Mouse (Mus musculus) CH12.LX (cell line): ENCODE data around the gene Ano10. TPM values are rescaled to one million over a fixed set of nuclear protein-coding genes. Genes with fewer than 3 reads are reported as not detected.
A peak's percentile ranks its signal among the peaks of the same experiment; 100 is the strongest.

Source experiments
- DNase-seq: peaks from one replicate; pipeline ENCODE4 v3.0.0-alpha.2; 2013; ENCODE audit errors: extremely low read depth
- H3K27ac ChIP-seq: 2 replicates; pipeline ENCODE4 v1.5.1; 2012; ENCODE audit warnings: low read depth, mild to moderate bottlenecking, control low read depth, moderate library complexity; ENCODE audit not compliant: insufficient read depth
- H3K27me3 ChIP-seq: replicated peaks from 2 replicates; pipeline ENCODE3; 2012; ENCODE audit warnings: inconsistent platforms
- H3K36me3 ChIP-seq, 2 experiments: replicated peaks in 1 of 2; 2 replicates each; pipeline versions ENCODE3 to v1.6.1; 2012; ENCODE audit warnings: inconsistent platforms in 1 of 2, low read length in 1 of 2, mild to moderate bottlenecking in 1 of 2, mixed read lengths in 1 of 2, moderate library complexity in 1 of 2; ENCODE audit not compliant: control insufficient read depth in 1 of 2, insufficient read depth in 1 of 2
- H3K4me1 ChIP-seq, 2 experiments: 2 replicates each; pipeline ENCODE4 v1.6.1; 2012; ENCODE audit warnings: inconsistent platforms in 1 of 2, moderate library complexity in 1 of 2; ENCODE audit not compliant: insufficient read depth in 2 of 2, control insufficient read depth in 1 of 2
- H3K4me2 ChIP-seq: 2 replicates; pipeline ENCODE4 v1.6.1; 2012; ENCODE audit warnings: low read depth, mild to moderate bottlenecking, control low read depth; ENCODE audit not compliant: poor library complexity, insufficient read depth, severe bottlenecking
- H3K4me3 ChIP-seq, 3 experiments: fragments of 150-350 bp in 1 of 3; sonication (generic) in 1 of 3; replicated peaks in 1 of 3; 2 replicates each; pipeline versions ENCODE3 to v1.5.1; 2011 to 2012; ENCODE audit warnings: low read depth in 2 of 3, low read length in 2 of 3, mild to moderate bottlenecking in 2 of 3, moderate library complexity in 2 of 3, control low read depth in 1 of 3, improper control_type of control experiment in 1 of 3, inconsistent platforms in 1 of 3, mixed read lengths in 1 of 3; ENCODE audit not compliant: poor library complexity in 1 of 3
- H3K79me2 ChIP-seq: replicated peaks from 2 replicates; pipeline ENCODE4 v1.6.1; 2012; ENCODE audit warnings: mild to moderate bottlenecking, moderate library complexity; ENCODE audit not compliant: control insufficient read depth, poor library complexity, insufficient read depth, severe bottlenecking; ENCODE audit errors: extremely low read depth
- H3K9ac ChIP-seq: 2 replicates; pipeline ENCODE4 v1.6.1; 2012; ENCODE audit warnings: low read depth, mild to moderate bottlenecking, control low read depth, moderate library complexity; ENCODE audit not compliant: insufficient read depth
- H3K9me3 ChIP-seq: replicated peaks from 2 replicates; pipeline ENCODE3; 2012; ENCODE audit warnings: low read length, inconsistent platforms, mixed read lengths
- CHD1 ChIP-seq: IDR thresholded peaks from 2 replicates; pipeline ENCODE4 v1.6.1; 2012; ENCODE audit warnings: low read depth, low read length, improper control_type of control experiment, inconsistent platforms
- CHD2 ChIP-seq: IDR thresholded peaks from 2 replicates; pipeline ENCODE4 v1.6.1; 2011; ENCODE audit warnings: low read length, improper control_type of control experiment
- CTCF ChIP-seq, 2 experiments: IDR thresholded peaks in 1 of 2; conservative IDR thresholded peaks in 1 of 2; 2 replicates each; pipeline ENCODE4 v1.5.1; 2011 to 2012; ENCODE audit warnings: low read depth in 2 of 2, low read length in 2 of 2, improper control_type of control experiment in 1 of 2, inconsistent platforms in 1 of 2, mild to moderate bottlenecking in 1 of 2, moderate library complexity in 1 of 2
- ELF1 ChIP-seq: IDR thresholded peaks from 2 replicates; pipeline ENCODE4 v1.6.1; 2014; ENCODE audit warnings: low read depth, mild to moderate bottlenecking, inconsistent platforms, low read length, improper control_type of control experiment
- EP300 ChIP-seq: IDR thresholded peaks from 2 replicates; pipeline ENCODE4 v1.6.1; 2011; ENCODE audit warnings: low read length, improper control_type of control experiment
- ETS1 ChIP-seq: conservative IDR thresholded peaks from 2 replicates; pipeline ENCODE4 v1.6.1; 2012; ENCODE audit warnings: low read depth, mild to moderate bottlenecking, inconsistent platforms, low read length, improper control_type of control experiment, moderate library complexity
- HCFC1 ChIP-seq: IDR thresholded peaks from 2 replicates; pipeline ENCODE4 v1.6.1; 2012; ENCODE audit warnings: low read depth, mild to moderate bottlenecking, inconsistent platforms, low read length, improper control_type of control experiment
- JUND ChIP-seq: conservative IDR thresholded peaks from 2 replicates; pipeline ENCODE4 v1.6.1; 2011; ENCODE audit warnings: low read depth, low read length, improper control_type of control experiment
- MAFK ChIP-seq: IDR thresholded peaks from 2 replicates; pipeline ENCODE4 v1.6.1; 2011; ENCODE audit warnings: low read length, improper control_type of control experiment; ENCODE audit not compliant: insufficient replicate concordance
- MAX ChIP-seq: IDR thresholded peaks from 2 replicates; pipeline ENCODE4 v1.6.1; 2011; ENCODE audit warnings: low read length, improper control_type of control experiment
- MAZ ChIP-seq: IDR thresholded peaks from 2 replicates; pipeline ENCODE4 v1.6.1; 2012; ENCODE audit warnings: low read depth, mild to moderate bottlenecking, inconsistent platforms, low read length, improper control_type of control experiment, moderate library complexity
- MEF2A ChIP-seq: IDR thresholded peaks from 2 replicates; pipeline ENCODE4 v1.6.1; 2014; ENCODE audit warnings: low read depth, mild to moderate bottlenecking, inconsistent platforms, low read length, improper control_type of control experiment, borderline replicate concordance
- MXI1 ChIP-seq: IDR thresholded peaks from 2 replicates; pipeline ENCODE4 v1.6.1; 2011; ENCODE audit warnings: mild to moderate bottlenecking, low read depth, low read length, improper control_type of control experiment
- MYC ChIP-seq: IDR thresholded peaks from 2 replicates; pipeline ENCODE4 v1.6.1; 2011; ENCODE audit warnings: low read depth, mild to moderate bottlenecking, improper control_type of control experiment, low read length
- NELFE ChIP-seq: IDR thresholded peaks from 2 replicates; pipeline ENCODE4 v1.6.1; 2011; ENCODE audit warnings: low read depth, low read length, improper control_type of control experiment
- NRF1 ChIP-seq: IDR thresholded peaks from 2 replicates; pipeline ENCODE4 v1.6.1; 2014; ENCODE audit warnings: low read depth, mild to moderate bottlenecking, inconsistent platforms, low read length, improper control_type of control experiment, moderate library complexity
- POLR2A ChIP-seq: IDR thresholded peaks from 2 replicates; pipeline ENCODE4 v1.6.1; 2011; ENCODE audit warnings: low read depth, mild to moderate bottlenecking, improper control_type of control experiment, low read length
- POLR2AphosphoS2 ChIP-seq: IDR thresholded peaks from 2 replicates; pipeline ENCODE4 v1.6.1; 2011; ENCODE audit warnings: low read depth, low read length, improper control_type of control experiment
- RAD21 ChIP-seq: IDR thresholded peaks from 2 replicates; pipeline ENCODE4 v1.6.1; 2011; ENCODE audit warnings: low read depth, mild to moderate bottlenecking, low read length, improper control_type of control experiment, moderate library complexity
- SMC3 ChIP-seq: IDR thresholded peaks from 2 replicates; pipeline ENCODE4 v1.6.1; 2011; ENCODE audit warnings: low read depth, low read length, improper control_type of control experiment
- TCF12 ChIP-seq: IDR thresholded peaks from 2 replicates; pipeline ENCODE4 v1.6.1; 2014; ENCODE audit warnings: low read depth, mild to moderate bottlenecking, inconsistent platforms, low read length, improper control_type of control experiment
- ZKSCAN1 ChIP-seq: IDR thresholded peaks from 2 replicates; pipeline ENCODE4 v1.6.1; 2012; ENCODE audit warnings: low read depth, inconsistent platforms, low read length, improper control_type of control experiment, borderline replicate concordance
- ZNF384 ChIP-seq: IDR thresholded peaks from 2 replicates; pipeline ENCODE4 v1.6.1; 2012; ENCODE audit warnings: low read depth, low read length, improper control_type of control experiment, inconsistent platforms
- dilution Hi-C: fragments of 300-500 bp; cut with MboI; formaldehyde crosslinking; loops from 2 replicates; pipeline ENCODE4 v1.14.3; 2020; ENCODE audit warnings: low sequenced_read_pairs; ENCODE audit not compliant: extremely low pct_unique_long_range_greater_than_20kb, extremely low pct_ligation_motif_present
- in situ Hi-C: fragments of 300-500 bp; cut with MboI; formaldehyde crosslinking; loops from 3 replicates; pipeline ENCODE4 v1.14.3; 2019; ENCODE audit warnings: low sequenced_read_pairs, low pct_ligation_motif_present, low pct_unique_long_range_greater_than_20kb, mixed read lengths
- polyA plus RNA-seq: library from polyadenylated mRNA; unstranded; fragments of >175 nt; gene quantifications from 2 replicates; pipeline ENCODE4 v1.2.1, GENCODE M21; 2012; ENCODE audit warnings: low read depth; ENCODE audit not compliant: insufficient read length
- total RNA-seq, 2 experiments: library from RNA; depleted of rRNA; stranded (reverse); fragments of 300-350 nt in 1 of 2; fragments of >200 nt in 1 of 2; gene quantifications; 2 replicates each; pipeline ENCODE4 v1.2.3; 2012 to 2014

The Ano10 gene
- total and polyA plus RNA-seq, 3 experiments, result 9.5 to 23.9 (median 12.2) TPM

GRCm38 (mm10) chr9:122204508-122204907, 89.7 kb downstream of the Ano10 start:
- dilution Hi-C loops, result no loop called here

DNA sequence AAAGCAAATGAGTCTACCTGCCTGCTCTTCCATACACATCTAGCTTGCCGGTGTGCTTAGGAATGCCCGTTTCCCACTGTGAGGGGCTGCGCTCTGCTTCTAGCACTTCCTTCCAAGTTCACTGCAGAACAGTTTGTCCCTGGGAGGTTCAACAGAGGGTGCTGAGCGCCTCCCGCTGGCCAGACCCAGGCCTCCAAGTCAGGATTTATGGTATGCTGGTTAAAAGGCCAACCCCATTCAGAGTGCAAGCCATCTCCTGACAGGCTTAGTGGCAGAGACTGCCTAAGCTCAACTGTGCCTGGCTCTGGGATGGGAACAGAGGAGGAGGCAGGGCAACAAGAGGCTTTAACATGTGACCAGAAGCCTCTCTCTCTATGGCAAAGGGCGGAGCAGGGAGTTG, 95.0 kb downstream of the Ano10 start:
- Histone ChIP-seq H3K27me3 (no peaks in the 10 kb centered on the region), H3K27ac (no peak overlapping the region), H3K9ac (no peak overlapping the region), H3K79me2 (no peaks in the 10 kb centered on the region), H3K4me3 (no peak overlapping the region), H3K4me1 (no peaks in the 10 kb centered on the region), H3K9me3 (no peaks in the 10 kb centered on the region), H3K4me2 (no peak overlapping the region), H3K36me3 (peaks cover 0 to 22% of the 10 kb centered on the region in 2 experiments)
- peak; percentile 19 for DNase-seq
- TF ChIP-seq ZNF384 (no peak), NRF1 (no peak), RAD21 (peak; percentile 66), SMC3 (peak; percentile 56), POLR2AphosphoS2 (no peak), HCFC1 (no peak), ZKSCAN1 (no peak), CHD1 (no peak), CHD2 (no peak), POLR2A (no peak), ELF1 (no peak), MXI1 (no peak), ETS1 (no peak), MYC (no peak), EP300 (no peak), MAX (no peak), TCF12 (no peak), JUND (no peak), MAZ (no peak), NELFE (no peak), CTCF (conservative IDR thresholded peaks at IDR 0.05 in 1 of 2, IDR thresholded peaks at IDR 0.05 in 1 of 2; ENCODE audit: low read depth in 2 of 2, low read length in 2 of 2) (peak; percentile 15 to 65; a peak in 3 of 4 replicates), MEF2A (no peak)
- in situ Hi-C loops, result no loop called here
- dilution Hi-C loops, result no loop called here

More at GRCm38 (mm10) chr9:122204508-122204907, 89.7 kb downstream of the Ano10 start:
- H3K4me1 ChIP-seq, result peaks cover 0 to 17% of the 10 kb centered on the region in 2 experiments; a peak in 3 of 4 replicates
- peak; percentile 50 for DNase-seq
- no peaks in the 10 kb centered on the region for H3K27me3 ChIP-seq
- peaks cover 0 to 4% of the 10 kb centered on the region in 2 experiments for H3K36me3 ChIP-seq
- H3K4me2 ChIP-seq, result no peak overlapping the region
- TF ChIP-seq SMC3 (peak; percentile 48), RAD21 (peak; percentile 69), CTCF (conservative IDR thresholded peaks at IDR 0.05 in 1 of 2, IDR thresholded peaks at IDR 0.05 in 1 of 2; ENCODE audit: low read depth in 2 of 2, low read length in 2 of 2) (peak in 1 of 2 experiments; percentile 69; a peak in 2 of 4 replicates), ELF1 (no peak), MAFK (no peak)
- TF ChIP-seq, all 38 proteins: peak for 3
- Histone ChIP-seq H3K9ac (no peak overlapping the region), H3K4me3 (no peak overlapping the region), H3K9me3 (no peaks in the 10 kb centered on the region), H3K79me2 (no peaks in the 10 kb centered on the region), H3K27ac (no peak overlapping the region)
- in situ Hi-C loops, result no loop called here
